Mouse (Mus musculus) stomach, embryonic 16.5 days (tissue): ENCODE results near the gene Wdfy2. TPM values are rescaled to one million over a fixed set of nuclear protein-coding genes. Genes with fewer than 3 reads are reported as not detected.

ENCODE experiments used
- ATAC-seq: fragments of 200-750 bp; cut with Nextera tagmentation; 2 replicates; pipeline ENCODE4 v1.8.0; 2017; ENCODE audit warnings: moderate number of reproducible peaks, moderate TSS enrichment; ENCODE audit not compliant: insufficient read depth, low FRiP score
- H3K27ac ChIP-seq: fragments of 300-500 bp; sonication (generic); 2 replicates; pipeline ENCODE4 v1.5.1; 2014; ENCODE audit warnings: low read length
- H3K27me3 ChIP-seq: fragments of 300-500 bp; sonication (generic); 2 replicates; pipeline ENCODE4 v1.6.1; 2014; ENCODE audit warnings: low read length, control low read depth, mixed read lengths; ENCODE audit not compliant: control insufficient read depth, insufficient read depth
- H3K36me3 ChIP-seq: fragments of 300-500 bp; sonication (generic); 2 replicates; pipeline ENCODE4 v1.6.1; 2014; ENCODE audit warnings: low read length; ENCODE audit not compliant: control insufficient read depth, insufficient read depth
- H3K4me1 ChIP-seq: fragments of 300-500 bp; sonication (generic); 2 replicates; pipeline ENCODE4 v1.6.1; 2014; ENCODE audit warnings: low read length, control low read depth, mixed read lengths; ENCODE audit not compliant: control insufficient read depth, insufficient read depth
- H3K4me2 ChIP-seq: fragments of 300-500 bp; sonication (generic); 2 replicates; pipeline ENCODE4 v1.6.1; 2014; ENCODE audit warnings: low read depth, low read length, mixed read lengths
- H3K4me3 ChIP-seq: fragments of 300-500 bp; sonication (generic); replicated peaks from 2 replicates; pipeline ENCODE4 v1.5.1; 2014; ENCODE audit warnings: mild to moderate bottlenecking, low read length
- H3K9ac ChIP-seq: fragments of 300-500 bp; sonication (generic); 2 replicates; pipeline ENCODE4 v1.6.1; 2014; ENCODE audit warnings: low read length
- H3K9me3 ChIP-seq: fragments of 300-500 bp; sonication (generic); replicated peaks from 2 replicates; pipeline ENCODE4 v1.6.1; 2016; ENCODE audit warnings: low read length, control low read depth; ENCODE audit not compliant: control insufficient read depth
- WGBS: fragments of 180-500 bp; shearing (Covaris S2); extraction: QIAGEN DNeasy Blood & Tissue Kit; methylation state at CpG from one replicate; pipeline ENCODE4 v1.1.7; 2014; 5-methylcytosine and 5-hydroxymethylcytosine counted together
- polyA plus RNA-seq: library from polyadenylated mRNA; unstranded; fragments of >200 nt; fragmentation: Nextera tagmentation; extraction: Ambion mirVana; gene quantifications from 2 replicates; pipeline ENCODE4 v1.2.1, GENCODE M21; 2015

The Wdfy2 gene
- 6.4 and 7.2 TPM in 2 replicates for polyA plus RNA-seq

DNA sequence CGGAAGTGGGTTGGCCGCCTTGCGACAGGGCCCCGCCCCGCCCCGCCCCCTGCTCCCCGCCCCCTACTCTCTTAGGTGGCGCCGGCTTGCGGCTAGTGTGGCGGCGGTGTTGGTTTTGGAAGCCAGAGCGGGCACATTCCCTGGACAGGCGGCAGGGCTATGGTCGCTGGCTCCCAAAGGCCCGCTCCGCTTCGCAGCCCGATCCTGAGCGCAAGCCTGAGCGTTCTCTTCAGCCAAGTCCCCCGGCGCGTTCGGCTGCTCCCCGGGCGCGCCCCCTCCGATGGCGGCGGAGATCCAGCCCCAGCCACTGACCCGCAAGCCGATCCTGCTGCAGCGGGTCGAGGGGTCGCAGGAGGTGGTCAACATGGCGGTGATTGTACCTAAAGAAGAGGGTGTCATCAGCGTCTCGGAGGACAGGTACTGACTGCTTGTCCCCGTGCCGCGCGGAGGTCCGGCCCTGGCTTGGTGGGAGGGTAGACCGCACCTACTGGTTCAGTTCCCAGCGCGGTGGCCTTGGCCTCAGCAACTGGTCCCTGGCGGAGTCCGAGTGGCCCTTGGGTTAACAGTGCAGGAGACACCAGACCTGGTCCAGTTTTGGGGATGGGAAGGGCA, at the start of gene Wdfy2:
TSS of gene Wdfy2 (plus strand) at position 38 of the 612 bp plus-strand sequence.
- Histone ChIP-seq H3K4me2 (peak within 1 kb of the TSS; percentile 70), H3K4me1 (0 out of 2 replicates have a peak, but pooled peaks cover 6% of the 10 kb centered on the region), H3K27ac (peak within 1 kb of the TSS; percentile 75), H3K36me3 (no peaks in the 10 kb centered on the region), H3K4me3 (peak within 1 kb of the TSS; percentile 91), H3K9ac (peak within 1 kb of the TSS; percentile 84), H3K9me3 (no peaks in the 10 kb centered on the region), H3K27me3 (no peaks in the 10 kb centered on the region)
- WGBS = under 1% methylated on average over 47 of the region's 49 CpGs
- ATAC-seq = peak; percentile 16

DNA sequence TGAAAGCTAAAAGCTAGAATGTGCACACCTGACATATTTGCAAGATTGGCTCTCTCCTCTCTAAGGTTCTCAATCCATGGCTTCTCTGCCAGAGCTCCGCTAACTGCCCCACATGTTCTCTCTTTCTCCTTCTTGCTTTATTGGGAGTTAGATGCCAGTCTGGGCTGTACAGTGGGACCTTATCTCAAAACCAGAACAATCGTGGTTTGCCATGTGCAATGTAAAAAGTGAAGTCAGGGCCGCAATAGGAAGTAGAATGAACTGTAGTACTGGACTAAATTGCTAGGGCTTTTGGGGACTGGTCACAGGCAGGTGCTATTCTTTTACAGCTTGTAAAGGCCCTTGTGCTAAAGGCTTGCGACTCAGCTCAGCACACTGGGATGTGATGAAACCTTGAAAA, 48.2 kb upstream of the Wdfy2 start:
- ATAC-seq = no peak
- Histone ChIP-seq H3K4me2 (no peak overlapping the region), H3K9me3 (no peaks in the 10 kb centered on the region), H3K27me3 (no peaks in the 10 kb centered on the region), H3K4me1 (no peaks in the 10 kb centered on the region), H3K27ac (no peak overlapping the region), H3K4me3 (no peak overlapping the region), H3K36me3 (no peaks in the 10 kb centered on the region), H3K9ac (no peak overlapping the region)
- WGBS = 66% methylated on average over 4 of the region's 4 CpGs

DNA sequence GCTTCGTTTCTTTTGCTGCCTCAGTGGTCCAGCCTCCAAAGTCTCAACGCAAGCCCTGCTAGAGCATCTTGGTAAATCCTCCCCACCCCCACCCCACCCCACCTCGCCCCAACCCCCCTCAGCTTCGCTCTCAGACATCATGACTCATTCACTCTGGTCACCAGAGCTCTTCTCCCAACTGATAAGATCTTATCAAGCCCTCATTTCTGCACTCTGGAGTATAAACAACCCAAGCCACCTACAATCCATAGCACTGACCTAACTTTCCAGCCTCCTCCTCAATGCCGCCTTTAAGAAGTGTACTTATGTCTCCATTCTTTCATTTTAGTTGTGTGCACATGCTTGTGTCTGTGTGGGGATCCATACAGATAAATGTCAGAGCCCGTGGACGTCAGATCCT, 41.8 kb upstream of the Wdfy2 start:
- no peak for ATAC-seq

DNA sequence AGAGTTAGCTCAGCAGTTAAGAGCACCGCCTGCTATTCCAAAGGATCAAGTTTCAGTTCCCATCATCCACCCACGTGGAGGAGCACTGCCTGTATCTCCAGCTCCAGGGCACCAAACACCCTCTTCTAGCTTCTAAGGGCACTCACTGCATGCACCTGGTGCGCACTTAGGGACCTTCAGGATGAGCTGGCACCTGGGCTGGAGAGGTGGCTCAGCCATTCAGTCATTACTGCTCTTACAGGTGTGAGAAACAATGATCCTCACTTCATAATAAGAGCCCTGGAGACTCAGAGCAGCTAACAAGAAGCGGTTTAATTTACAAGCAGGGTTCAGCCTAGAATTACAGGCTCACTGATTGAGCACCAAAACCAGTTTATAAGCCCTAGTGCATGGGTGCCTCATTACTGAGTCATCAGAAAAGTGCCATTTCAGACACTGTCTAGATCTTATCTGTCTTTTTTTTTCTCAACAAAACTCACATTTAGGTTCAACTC, 38.8 kb upstream of the Wdfy2 start:
- ATAC-seq = peak; percentile 37; the same call in 1 of the 2 replicates
- WGBS = 2% methylated on average over 4 of the region's 4 CpGs

More for the DNA sequence above, 41.8 kb upstream of the Wdfy2 start:
- Histone ChIP-seq H3K4me2 (no peak overlapping the region), H3K4me3 (no peak overlapping the region), H3K36me3 (no peaks in the 10 kb centered on the region), H3K27me3 (no peaks in the 10 kb centered on the region), H3K9me3 (no peaks in the 10 kb centered on the region), H3K9ac (no peak overlapping the region), H3K4me1 (0 out of 2 replicates have a peak, but pooled peaks cover 3% of the 10 kb centered on the region), H3K27ac (no peak overlapping the region)
- WGBS = 47% methylated on average over 7 of the region's 7 CpGs

DNA sequence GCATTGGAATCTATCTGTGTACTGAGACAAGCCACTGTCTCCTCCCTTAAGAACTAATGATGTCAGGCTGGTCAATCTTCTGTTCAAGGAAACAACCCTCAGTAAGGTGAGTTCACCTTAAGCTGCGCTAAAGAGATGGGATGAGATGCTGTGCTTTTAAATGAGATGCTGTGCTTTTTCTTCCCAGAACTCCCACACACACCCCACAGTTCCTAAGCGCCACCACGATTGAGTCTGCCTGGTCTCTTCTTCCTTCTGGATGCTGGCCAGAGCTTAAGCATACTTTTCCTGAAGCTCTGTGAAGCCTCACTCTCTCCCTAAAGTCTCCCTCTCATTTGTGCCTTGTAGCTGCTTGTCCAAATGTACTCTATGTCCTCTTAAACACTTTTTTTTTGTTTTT, 36.7 kb upstream of the Wdfy2 start:
- H3K9me3 ChIP-seq = no peaks in the 10 kb centered on the region
- no peak for ATAC-seq
- no peak overlapping the region for H3K9ac ChIP-seq
- H3K36me3 ChIP-seq = no peaks in the 10 kb centered on the region
- 65% methylated on average over 3 of the region's 3 CpGs for WGBS
- H3K27ac ChIP-seq = no peak overlapping the region
- H3K27me3 ChIP-seq = no peaks in the 10 kb centered on the region
- H3K4me1 ChIP-seq = 0 out of 2 replicates have a peak, but pooled peaks cover 3% of the 10 kb centered on the region
- H3K4me3 ChIP-seq = no peak overlapping the region
- no peak overlapping the region for H3K4me2 ChIP-seq

More for the DNA sequence above, 38.8 kb upstream of the Wdfy2 start:
- Histone ChIP-seq H3K27ac (no peak overlapping the region), H3K9me3 (no peaks in the 10 kb centered on the region), H3K27me3 (no peaks in the 10 kb centered on the region), H3K9ac (no peak overlapping the region), H3K4me3 (peak overlapping the region; percentile 7; the same call in 1 of the 2 replicates), H3K4me1 (0 out of 2 replicates have a peak, but pooled peaks cover 3% of the 10 kb centered on the region), H3K36me3 (no peaks in the 10 kb centered on the region), H3K4me2 (peak overlapping the region; percentile 41; the same call in 1 of the 2 replicates)

DNA sequence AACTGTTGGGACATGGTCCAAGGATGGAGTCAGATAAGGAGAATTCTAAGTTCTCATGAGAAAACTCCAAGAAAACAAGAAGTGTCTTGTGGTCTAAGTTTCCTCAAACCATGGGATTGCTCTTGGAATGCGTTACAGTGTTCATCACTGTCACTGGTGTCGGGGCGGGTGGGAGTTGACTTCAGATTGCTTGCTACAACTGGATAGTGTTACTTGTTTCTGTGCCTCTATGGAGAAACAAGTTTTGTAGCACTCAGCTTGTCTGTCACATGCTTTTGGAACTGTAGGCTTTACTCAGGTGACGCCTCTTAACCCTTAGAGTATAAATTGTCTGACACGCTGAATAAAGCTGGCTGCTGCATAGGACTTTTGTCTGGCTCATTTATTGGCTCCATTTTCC, 34.3 kb upstream of the Wdfy2 start:
- Histone ChIP-seq H3K9me3 (no peaks in the 10 kb centered on the region), H3K36me3 (no peaks in the 10 kb centered on the region), H3K27ac (no peak overlapping the region), H3K4me3 (no peak overlapping the region), H3K4me1 (0 out of 2 replicates have a peak, but pooled peaks cover 3% of the 10 kb centered on the region), H3K4me2 (no peak overlapping the region), H3K9ac (no peak overlapping the region), H3K27me3 (no peaks in the 10 kb centered on the region)
- 53% methylated on average over 5 of the region's 5 CpGs for WGBS
- ATAC-seq = no peak

DNA sequence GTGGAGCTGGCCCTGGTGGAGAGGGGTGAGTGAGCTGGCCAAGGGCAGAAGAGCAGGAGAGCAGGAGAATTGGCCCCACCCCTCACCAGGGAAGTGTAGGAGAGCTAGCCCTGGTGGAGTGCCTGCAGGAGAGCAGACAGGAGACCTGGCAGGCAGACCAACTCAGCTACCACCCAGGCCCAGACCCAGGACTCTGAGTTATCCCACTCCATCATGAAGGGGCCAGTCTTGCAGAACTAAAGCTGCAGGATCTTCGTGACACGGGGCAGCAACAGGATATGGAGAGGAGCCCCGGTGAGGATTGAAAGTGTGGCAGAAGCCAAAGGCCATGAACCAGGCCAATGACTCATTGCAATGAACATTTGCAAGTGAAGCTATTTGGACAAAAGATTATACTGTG, 30.6 kb upstream of the Wdfy2 start:
- WGBS = 44% methylated on average over 3 of the region's 3 CpGs
- Histone ChIP-seq H3K27ac (no peak overlapping the region), H3K4me3 (no peak overlapping the region), H3K9ac (no peak overlapping the region), H3K4me2 (no peak overlapping the region), H3K27me3 (no peaks in the 10 kb centered on the region), H3K4me1 (no peaks in the 10 kb centered on the region), H3K36me3 (no peaks in the 10 kb centered on the region), H3K9me3 (no peaks in the 10 kb centered on the region)
- no peak for ATAC-seq

DNA sequence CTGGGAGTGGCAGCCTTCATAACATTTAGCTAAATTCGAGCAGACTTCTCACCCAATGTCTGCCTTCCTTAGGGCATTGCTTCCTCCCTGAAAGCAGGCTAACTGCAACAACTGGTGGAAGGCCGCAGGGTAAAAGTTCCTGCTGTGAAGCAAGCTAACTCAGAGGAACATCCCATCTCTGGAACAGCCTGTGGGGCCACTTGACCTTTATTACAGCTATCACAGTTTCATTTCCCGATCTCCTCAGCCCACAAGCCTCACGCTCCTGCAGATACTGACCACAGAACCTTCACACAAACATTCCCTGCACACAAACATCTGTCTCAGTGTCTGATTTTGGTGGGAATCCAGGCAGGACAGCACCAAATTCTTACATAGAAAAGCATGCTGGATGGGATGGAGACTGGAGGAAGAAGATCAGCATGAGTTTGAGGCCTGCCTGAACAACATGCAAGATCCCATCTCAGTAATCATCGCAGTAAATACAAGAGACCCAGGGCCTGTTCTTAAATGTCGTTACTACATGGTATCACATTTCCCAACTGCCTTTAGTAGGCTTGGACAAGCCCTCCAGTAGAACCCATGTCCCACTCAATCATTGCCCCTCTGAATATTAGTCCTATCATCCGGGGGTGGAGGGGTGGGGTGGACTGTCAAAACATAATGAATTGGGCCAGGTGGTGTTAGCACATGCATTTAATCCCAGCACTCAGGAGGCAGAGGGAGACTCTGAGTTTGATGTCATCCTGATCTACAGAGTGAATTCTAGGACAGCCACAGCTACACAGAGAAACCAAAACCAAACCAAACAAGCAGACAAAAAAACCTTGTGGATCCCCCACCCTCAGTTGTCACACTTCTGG, 28.6 kb upstream of the Wdfy2 start:
- WGBS = 46% methylated on average over 7 of the region's 7 CpGs
- ATAC-seq = no peak
- no peak overlapping the region for H3K9ac ChIP-seq

DNA sequence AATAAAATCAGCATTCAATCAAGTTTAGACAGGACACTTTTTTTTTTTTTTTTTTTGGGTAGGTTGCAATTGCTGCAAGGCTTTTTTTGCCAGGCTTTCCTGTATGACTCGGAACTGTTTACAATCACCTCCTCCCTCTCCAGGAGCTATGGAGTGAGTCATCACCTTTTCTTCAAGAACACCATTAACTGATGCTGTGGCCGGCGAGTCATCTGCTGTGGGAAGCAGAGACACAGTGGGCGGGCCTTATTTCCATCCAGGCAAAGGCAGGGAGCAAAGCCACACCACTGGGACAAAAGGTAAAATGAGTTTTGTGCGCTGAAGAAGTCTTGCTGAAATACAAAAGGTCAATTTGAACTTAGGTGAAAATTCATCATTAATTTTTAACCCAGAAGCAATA, 24.7 kb upstream of the Wdfy2 start:
- no peak overlapping the region for H3K9ac ChIP-seq
- no peaks in the 10 kb centered on the region for H3K4me1 ChIP-seq
- 0 out of 2 replicates have a peak, but pooled peaks have one; percentile 58 for ATAC-seq
- no peak overlapping the region for H3K4me3 ChIP-seq
- H3K27ac ChIP-seq = no peak overlapping the region
- H3K27me3 ChIP-seq = no peaks in the 10 kb centered on the region
- no peak overlapping the region for H3K4me2 ChIP-seq
- H3K36me3 ChIP-seq = no peaks in the 10 kb centered on the region
- no peaks in the 10 kb centered on the region for H3K9me3 ChIP-seq
- 36% methylated on average over 5 of the region's 5 CpGs for WGBS

More for the DNA sequence above, 28.6 kb upstream of the Wdfy2 start:
- no peak overlapping the region for H3K4me3 ChIP-seq
- H3K27me3 ChIP-seq = no peaks in the 10 kb centered on the region
- H3K4me1 ChIP-seq = no peaks in the 10 kb centered on the region
- H3K27ac ChIP-seq = no peak overlapping the region
- no peaks in the 10 kb centered on the region for H3K9me3 ChIP-seq
- no peak overlapping the region for H3K4me2 ChIP-seq
- H3K36me3 ChIP-seq = no peaks in the 10 kb centered on the region
